Mouse (Mus musculus) layer of hippocampus, postnatal 10 days (tissue): ENCODE data around the gene Sept8. TPM values are rescaled to one million over a fixed set of nuclear protein-coding genes. Genes with fewer than 3 reads are reported as not detected.

Experiments used
- DNase-seq, 2 experiments: peaks; one replicate each; pipeline ENCODE4 v3.0.0; 2021; ENCODE audit warnings: low spot score in 2 of 2
- total RNA-seq, 2 experiments: library from RNA; stranded (reverse); gene quantifications; 2 replicates each; pipeline ENCODE4 v1.2.3; 2021

The Sept8 gene
- total RNA-seq, 2 experiments from 2014 or later = 126 to 130 TPM

- DNase-seq = no peak
Measured at GRCm38 (mm10) chr11:53493243-53493955, 25.7 kb upstream of the Sept8 start.

- DNase-seq = no peak
Measured at GRCm38 (mm10) chr11:53495417-53495816, 23.6 kb upstream of the Sept8 start.

GRCm38 (mm10) chr11:53496946-53497345 lies 22.1 kb upstream of the Sept8 start:
- DNase-seq = no peak

GRCm38 (mm10) chr11:53500569-53500968 lies 18.5 kb upstream of the Sept8 start:
- DNase-seq = no peak

GRCm38 (mm10) chr11:53502039-53502765 lies 16.9 kb upstream of the Sept8 start:
- no peak for DNase-seq

GRCm38 (mm10) chr11:53503738-53504137 lies 15.3 kb upstream of the Sept8 start:
- no peak for DNase-seq

- no peak for DNase-seq
Measured at GRCm38 (mm10) chr11:53504376-53504775, 14.7 kb upstream of the Sept8 start.

GRCm38 (mm10) chr11:53505026-53505663 lies 13.9 kb upstream of the Sept8 start:
- DNase-seq = peak in 1 of 2 experiments; percentile 41

- no peak for DNase-seq
Measured at GRCm38 (mm10) chr11:53507098-53507805, 11.8 kb upstream of the Sept8 start.

GRCm38 (mm10) chr11:53508152-53508551 lies 10.9 kb upstream of the Sept8 start:
- DNase-seq = no peak

- no peak for DNase-seq
Measured at GRCm38 (mm10) chr11:53508591-53508990, 10.5 kb upstream of the Sept8 start.

GRCm38 (mm10) chr11:53510351-53510750 lies 8.7 kb upstream of the Sept8 start:
- DNase-seq = no peak

- no peak for DNase-seq
Measured at GRCm38 (mm10) chr11:53516775-53517627, 2.1 kb upstream of the Sept8 start.

- DNase-seq = no peak
Measured at GRCm38 (mm10) chr11:53518759-53519158, 298 bp upstream of the Sept8 start.

- DNase-seq = peak; percentile 53 to 61
Measured at GRCm38 (mm10) chr11:53520122-53520978, 1.3 kb downstream of the Sept8 start.

- DNase-seq = no peak
Measured at GRCm38 (mm10) chr11:53521120-53521820, 2.2 kb downstream of the Sept8 start.

- no peak for DNase-seq
Measured at GRCm38 (mm10) chr11:53521821-53522131, 2.7 kb downstream of the Sept8 start.

- DNase-seq = no peak
Measured at GRCm38 (mm10) chr11:53522362-53522761, 3.3 kb downstream of the Sept8 start.

- DNase-seq = peak in 1 of 2 experiments; percentile 48
Measured at GRCm38 (mm10) chr11:53522930-53523329, 3.9 kb downstream of the Sept8 start.
